Mouse (Mus musculus) midbrain, postnatal 0 days (tissue): Measurements from ENCODE around the gene Fgd2. TPM values are rescaled to one million over a fixed set of nuclear protein-coding genes. Genes with fewer than 3 reads are reported as not detected.
"Not testable (repeated sequence)": the region's sequence is repeated elsewhere in the genome, so short reads cannot be mapped to it uniquely, and the experiment has no call there.

Source experiments
- ATAC-seq: fragments of 200-750 bp; cut with Nextera tagmentation; 2 replicates; pipeline ENCODE4 v1.8.0; 2017; ENCODE audit warnings: moderate number of reproducible peaks, mild to moderate bottlenecking, moderate TSS enrichment, moderate library complexity; ENCODE audit not compliant: low FRiP score
- DNase-seq: peaks from one replicate; pipeline ENCODE4 v3.0.0-alpha.2; 2015; ENCODE audit warnings: low spot score
- H3K27ac ChIP-seq: fragments of 300-500 bp; sonication (generic); 2 replicates; pipeline ENCODE4 v1.5.1; 2014; ENCODE audit warnings: low read depth, mild to moderate bottlenecking, low read length, mixed read lengths
- H3K27me3 ChIP-seq: fragments of 300-500 bp; sonication (generic); 2 replicates; pipeline ENCODE4 v1.6.1; 2014; ENCODE audit warnings: low read length, control low read depth, mixed read lengths; ENCODE audit not compliant: insufficient read depth
- H3K36me3 ChIP-seq: fragments of 300-500 bp; sonication (generic); 2 replicates; pipeline ENCODE4 v1.6.1; 2014; ENCODE audit warnings: low read length, control low read depth, mixed read lengths; ENCODE audit not compliant: insufficient read depth
- H3K4me1 ChIP-seq: fragments of 300-500 bp; sonication (generic); 2 replicates; pipeline ENCODE4 v1.6.1; 2014; ENCODE audit warnings: mild to moderate bottlenecking, control low read depth, antibody characterized with exemption, low read length, mixed read lengths; ENCODE audit not compliant: insufficient read depth
- H3K4me2 ChIP-seq: fragments of 300-500 bp; sonication (generic); 2 replicates; pipeline ENCODE4 v1.6.1; 2014; ENCODE audit warnings: low read depth, mild to moderate bottlenecking, low read length, mixed read lengths; ENCODE audit not compliant: poor library complexity, severe bottlenecking
- H3K4me3 ChIP-seq: fragments of 300-500 bp; sonication (generic); 2 replicates; pipeline ENCODE4 v1.5.1; 2014; ENCODE audit warnings: low read depth, mild to moderate bottlenecking, low read length, moderate library complexity
- H3K9ac ChIP-seq: fragments of 300-500 bp; sonication (generic); replicated peaks from 2 replicates; pipeline ENCODE4 v1.6.1; 2014; ENCODE audit warnings: mild to moderate bottlenecking, low read length, moderate library complexity, mixed read lengths; ENCODE audit not compliant: poor library complexity, severe bottlenecking
- H3K9me3 ChIP-seq: fragments of 300-500 bp; sonication (generic); 2 replicates; pipeline ENCODE4 v1.6.1; 2016; ENCODE audit warnings: low read length, control low read depth
- CTCF ChIP-seq: IDR thresholded peaks from 2 replicates; pipeline ENCODE4 v1.5.1; 2016; ENCODE audit warnings: antibody characterized with exemption, mild to moderate bottlenecking
- WGBS: fragments of 180-500 bp; shearing (Covaris S2); extraction: QIAGEN DNeasy Blood & Tissue Kit; methylation state at CpG from one replicate; pipeline ENCODE4 v1.1.7; 2014; 5-methylcytosine and 5-hydroxymethylcytosine counted together
- polyA plus RNA-seq: library from polyadenylated mRNA; unstranded; fragments of >200 nt; fragmentation: Nextera tagmentation; extraction: Ambion mirVana; gene quantifications from 2 replicates; pipeline ENCODE4 v1.2.1, GENCODE M21; 2015
- total RNA-seq: library from RNA; depleted of rRNA; stranded (reverse); fragments of >200 nt; gene quantifications from 2 replicates; pipeline ENCODE4 v1.2.3, GENCODE M21; 2014

Gene Fgd2
- total and polyA plus RNA-seq, 2 experiments from 2014 or later, result 14.4 to 27.3 TPM

GRCm38 (mm10) chr17:29346496-29347125, 14.1 kb upstream of the Fgd2 start:
- peak; percentile 74 for DNase-seq
- Histone ChIP-seq H3K4me1 (peaks cover 9% of the 10 kb centered on the region), H3K9me3 (no peaks in the 10 kb centered on the region), H3K27me3 (no peaks in the 10 kb centered on the region), H3K4me3 (peak overlapping the region; percentile 85), H3K36me3 (peaks cover 5% of the 10 kb centered on the region; the same call in 1 of the 2 replicates), H3K4me2 (peak overlapping the region; percentile 61), H3K27ac (peak overlapping the region; percentile 91), H3K9ac (peak overlapping the region; percentile 94)
- no peak for TF ChIP-seq CTCF
- 1% methylated on average over 11 of the region's 11 CpGs for WGBS
- ATAC-seq, result peak; percentile 42; the same call in 1 of the 2 replicates

GRCm38 (mm10) chr17:29347126-29347644, 13.5 kb upstream of the Fgd2 start:
- under 1% methylated on average over 45 of the region's 45 CpGs for WGBS
- H3K4me1 ChIP-seq, result peaks cover 9% of the 10 kb centered on the region

GRCm38 (mm10) chr17:29347645-29348256, 13.0 kb upstream of the Fgd2 start, which contains the start of gene Mtch1:
Gene Mtch1, minus strand, starts transcription at chr17:29347934.
- WGBS, result under 1% methylated on average over 52 of the region's 53 CpGs
- no peaks in the 10 kb centered on the region for H3K27me3 ChIP-seq
- peak within 1 kb of the TSS; percentile 91 for H3K27ac ChIP-seq
- no peaks in the 10 kb centered on the region for H3K9me3 ChIP-seq
- peak; percentile 89 for ATAC-seq
- H3K4me3 ChIP-seq, result peak within 1 kb of the TSS; percentile 85
- peak within 1 kb of the TSS; percentile 61 for H3K4me2 ChIP-seq
- peaks cover 9% of the 10 kb centered on the region for H3K4me1 ChIP-seq
- no peak for TF ChIP-seq CTCF
- peak; percentile 97 for DNase-seq
- H3K9ac ChIP-seq, result peak within 1 kb of the TSS; percentile 94
- H3K36me3 ChIP-seq, result no peaks in the 10 kb centered on the region

More at GRCm38 (mm10) chr17:29347126-29347644, 13.5 kb upstream of the Fgd2 start:
- no peaks in the 10 kb centered on the region for H3K27me3 ChIP-seq
- TF ChIP-seq CTCF, result no peak
- peak overlapping the region; percentile 85 for H3K4me3 ChIP-seq
- DNase-seq, result no peak
- peaks cover 5% of the 10 kb centered on the region; the same call in 1 of the 2 replicates for H3K36me3 ChIP-seq
- no peaks in the 10 kb centered on the region for H3K9me3 ChIP-seq
- peak overlapping the region; percentile 91 for H3K27ac ChIP-seq
- ATAC-seq, result peak; percentile 62
- H3K9ac ChIP-seq, result peak overlapping the region; percentile 94
- H3K4me2 ChIP-seq, result peak overlapping the region; percentile 61

- H3K4me1 ChIP-seq, result peaks cover 9% of the 10 kb centered on the region
These were observed 11.7 kb upstream of the Fgd2 start for GRCm38 (mm10) chr17:29348996-29349395.

GRCm38 (mm10) chr17:29351056-29351455, 9.7 kb upstream of the Fgd2 start:
- not testable (repeated sequence) for H3K27ac ChIP-seq, H3K4me1 ChIP-seq, H3K27me3 ChIP-seq, ATAC-seq, DNase-seq, H3K4me2 ChIP-seq, H3K9ac ChIP-seq, H3K36me3 ChIP-seq, H3K4me3 ChIP-seq, H3K9me3 ChIP-seq
- 65% methylated on average over 5 of the region's 5 CpGs for WGBS

More at GRCm38 (mm10) chr17:29348996-29349395, 11.7 kb upstream of the Fgd2 start:
- no peak overlapping the region for H3K27ac ChIP-seq
- no peak for TF ChIP-seq CTCF
- H3K4me3 ChIP-seq, result no peak overlapping the region
- H3K9me3 ChIP-seq, result no peaks in the 10 kb centered on the region
- H3K9ac ChIP-seq, result no peak overlapping the region
- no peak overlapping the region for H3K4me2 ChIP-seq
- no peak for DNase-seq
- no peaks in the 10 kb centered on the region for H3K27me3 ChIP-seq
- 84% methylated on average over 2 of the region's 2 CpGs for WGBS
- no peak for ATAC-seq
- no peaks in the 10 kb centered on the region for H3K36me3 ChIP-seq

- no peak overlapping the region for H3K4me3 ChIP-seq
- no peaks in the 10 kb centered on the region for H3K27me3 ChIP-seq
- peak overlapping the region; percentile 46; the same call in 1 of the 2 replicates for H3K9ac ChIP-seq
- 16% methylated on average over 5 of the region's 5 CpGs for WGBS
- ATAC-seq, result peak; percentile 41; the same call in 1 of the 2 replicates
- peak; percentile 62 for DNase-seq
- no peaks in the 10 kb centered on the region for H3K9me3 ChIP-seq
- peaks cover 8% of the 10 kb centered on the region for H3K4me1 ChIP-seq
- no peak for TF ChIP-seq CTCF
- H3K27ac ChIP-seq, result peak overlapping the region; percentile 97
- peak overlapping the region; percentile 52; the same call in 1 of the 2 replicates for H3K4me2 ChIP-seq
- no peaks in the 10 kb centered on the region for H3K36me3 ChIP-seq
These were observed 5.3 kb upstream of the Fgd2 start for GRCm38 (mm10) chr17:29355461-29355840.
